Comparison of ENCODE assay signal across 15 mouse cellular contexts in genomic region chr12:5598961-5599360, GRCm38 (mm10).
DNase-seq lines count a peak whose midpoint lies in the region.
"Had no signal": no experiment of that assay in that cellular context is flagged by ENCODE, and none has a peak within 500 bp of the region (broad histone marks: within the 10 kb centered on the region; RNA-seq: fewer than 3 reads in every experiment).

No protein-coding gene starts in this region.

- intact Hi-C loops in heart, postnatal 36 days (cut with DNase I): no loop called here

- DNase-seq in gastrocnemius, adult 18-20 months (ENCODE audit: low spot score): peak; percentile 32
- DNase-seq in gastrocnemius, postnatal 10 days: no peak
- DNase-seq in gastrocnemius, postnatal 25 days: peak; percentile 20
- no peak for DNase-seq in gastrocnemius, postnatal 4 days (ENCODE audit: low spot score in 2 of 2)
- peak; percentile 1 for DNase-seq in heart, adult 8-10 months (ENCODE audit: low spot score)
- DNase-seq in heart, postnatal 36 days: no peak
- DNase-seq: adrenal gland, adult 8-10 months; adrenal gland, postnatal 14 days; adrenal gland, postnatal 36 days; B cell, adult 2 months; cerebellum, adult 11-12 months; cerebellum, adult 2 months; cerebellum, adult 9-10 months; cerebellum, postnatal 10 days; cerebellum, postnatal 25 days had no signal

Comparison
In these comparisons a context has a peak if more than half of its experiments do, and no peak if none do; other contexts are left out.
1. DNase-seq: peak in gastrocnemius, adult 18-20 months (single experiment), gastrocnemius, postnatal 25 days (single experiment) and heart, adult 8-10 months (single experiment); none in gastrocnemius, postnatal 10 days (single experiment), gastrocnemius, postnatal 4 days (0 of 2) and heart, postnatal 36 days (0 of 2).